Mouse (Mus musculus): ENCODE measurements around the gene Esd. TPM values are rescaled to one million over a fixed set of nuclear protein-coding genes. Genes with fewer than 3 reads are reported as not detected.

Gene Esd
- polyA plus RNA-seq, 1 experiment from 2014 or later = 290 TPM

- H3K4me1 ChIP-seq = peaks cover 12% of the 10 kb centered on the region
- peak overlapping the region; percentile 87 for H3K27ac ChIP-seq
- peak; percentile 96 for ATAC-seq (ENCODE audit: low FRiP score)
- H3K36me3 ChIP-seq = peaks cover 12% of the 10 kb centered on the region; the same call in 1 of the 2 replicates
- WGBS = 53% methylated on average over 16 of the region's 16 CpGs
- no peak overlapping the region for H3K4me3 ChIP-seq
- no peak overlapping the region for H3K9ac ChIP-seq
- H3K9me3 ChIP-seq (replicated peaks) = peaks cover 14% of the 10 kb centered on the region; the same call in 1 of the 2 replicates
- peak overlapping the region; percentile 21; the same call in 1 of the 2 replicates for H3K4me2 ChIP-seq (replicated peaks)
- H3K27me3 ChIP-seq = no peaks in the 10 kb centered on the region
Measured at GRCm38 (mm10) chr14:74798063-74798890, 66.2 kb downstream of the Esd start.

Other genes starting within 250 kb of the Esd start
- gene Htr2a, start 91.5 kb upstream of the Esd start, polyA plus RNA-seq (2016; fragmentation: Nextera tagmentation; extraction: Ambion mirVana) = 1.1 and 1.2 TPM in 2 replicates
- 13.3 and 23.4 TPM in 2 replicates for gene Lrch1, start 215.6 kb downstream of the Esd start, polyA plus RNA-seq (2016; fragmentation: Nextera tagmentation; extraction: Ambion mirVana)